Comparison of ENCODE assay signal across 26 mouse cellular contexts in the genomic region with DNA sequence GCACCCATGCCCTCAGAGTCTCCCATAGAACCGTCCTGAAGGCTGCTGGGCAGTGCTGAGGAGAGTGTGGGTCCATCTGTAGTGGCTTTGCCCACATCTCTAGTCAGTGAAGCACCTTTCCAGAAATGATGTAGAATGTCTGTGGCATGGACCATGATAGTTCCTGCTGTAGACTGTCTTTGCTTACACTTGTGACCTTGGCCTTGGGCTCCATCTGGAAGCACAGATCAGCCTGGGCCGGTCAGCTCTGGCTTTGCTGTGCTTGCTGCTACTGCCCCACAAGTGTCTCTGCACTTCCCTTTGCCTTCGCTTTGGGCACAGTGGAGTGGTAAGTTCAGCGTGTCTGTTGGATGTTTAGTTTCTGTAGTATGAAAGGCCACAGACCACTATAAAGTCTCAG. TPM values are rescaled to one million over a fixed set of nuclear protein-coding genes. Genes with fewer than 3 reads are reported as not detected.
DNase-seq lines count a peak whose midpoint lies in the region; ATAC-seq and TF ChIP-seq lines count a peak whose summit lies in the region.
"Had no signal": no experiment of that assay in that cellular context is flagged by ENCODE, and none has a peak within 500 bp of the region (broad histone marks: within the 10 kb centered on the region; RNA-seq: fewer than 3 reads in every experiment).

No protein-coding gene starts in this region.

- H3K36me3 ChIP-seq in limb, embryonic 12.5 days, result peaks cover 6% of the 10 kb centered on the region; the same call in 1 of the 2 replicates
- H3K36me3 ChIP-seq: embryonic facial prominence, embryonic 15.5 days; G1E; heart, embryonic 15.5 days; intestine, embryonic 15.5 days had no signal

- intact Hi-C loops in gastrocnemius, adult 2 months (cut with DNase I), result no loop called here

- H3K27me3 ChIP-seq in limb, embryonic 12.5 days, result no peaks in the 10 kb centered on the region
- H3K27me3 ChIP-seq: embryonic facial prominence, embryonic 15.5 days; heart, embryonic 15.5 days; intestine, embryonic 15.5 days had no signal

- DNase-seq in adrenal gland, adult (ENCODE audit: inconsistent age in 2 of 2, low spot score in 1 of 2), result peak; percentile 72 to 85
- no peak for DNase-seq in adrenal gland, postnatal 10 days
- DNase-seq in gastrocnemius, adult 2 months, result no peak
- DNase-seq in gastrocnemius, postnatal 4 days (ENCODE audit: low spot score in 2 of 2), result no peak
- DNase-seq in adrenal gland, postnatal 36 days, result peak; percentile 58 to 68
- DNase-seq in lung, postnatal 10 days, result no peak
- DNase-seq in thymus, postnatal 10 days (ENCODE audit: low spot score in 2 of 2), result no peak
- DNase-seq: B cell, adult 2 months; cerebellum, adult 18-20 months; cerebellum, adult 9-11 months; cerebellum, postnatal 36 days; gastrocnemius, postnatal 36 days; heart, adult 2 months; heart, postnatal 14 days had no signal

- TF ChIP-seq CTCF in gastrocnemius, adult 2 months (IDR thresholded peaks at IDR 0.05), result no peak

- peaks cover 97% of the 10 kb centered on the region for H3K4me1 ChIP-seq in limb, embryonic 12.5 days (replicated peaks)

- 78% methylated on average over 4 of the region's 4 CpGs for WGBS in limb, embryonic 12.5 days

- no peak overlapping the region for H3K4me2 ChIP-seq in limb, embryonic 12.5 days
- H3K4me2 ChIP-seq: embryonic facial prominence, embryonic 15.5 days; heart, embryonic 11.5 days; heart, embryonic 15.5 days; hindbrain, embryonic 14.5 days; intestine, embryonic 15.5 days had no signal

- no peak overlapping the region for H3K9ac ChIP-seq in limb, embryonic 12.5 days (replicated peaks)
- H3K9ac ChIP-seq: embryonic facial prominence, embryonic 15.5 days; heart, embryonic 15.5 days; hindbrain, embryonic 14.5 days; intestine, embryonic 15.5 days had no signal

- no peak overlapping the region for H3K4me3 ChIP-seq in gastrocnemius, adult 2 months
- H3K4me3 ChIP-seq in limb, embryonic 12.5 days (replicated peaks), result no peak overlapping the region
- H3K4me3 ChIP-seq: embryonic facial prominence, embryonic 15.5 days; erythroblast, embryonic 14.5 days; forebrain, embryonic 10.5 days; heart, adult 2 months; heart, embryonic 15.5 days; hindbrain, embryonic 10.5 days; intestine, embryonic 15.5 days had no signal

- H3K9me3 ChIP-seq in limb, embryonic 12.5 days, result no peaks in the 10 kb centered on the region
- H3K9me3 ChIP-seq: embryonic facial prominence, embryonic 15.5 days; forebrain, embryonic 10.5 days; heart, embryonic 15.5 days; hindbrain, embryonic 10.5 days; intestine, embryonic 15.5 days had no signal

- no peak for ATAC-seq in limb, embryonic 12.5 days (ENCODE audit: insufficient number of reproducible peaks, insufficient read depth, low FRiP score, low TSS enrichment, low read depth)
- ATAC-seq: CD4-positive, CD25-positive, alpha-beta regulatory T cell, adult 4 months; forebrain, embryonic 14.5 days; intestine, embryonic 15.5 days had no signal

- H3K27ac ChIP-seq in gastrocnemius, adult 2 months, result peak overlapping the region; percentile 40; the same call in 1 of the 2 replicates
- 0 out of 2 replicates have a peak overlapping the region, but pooled peaks have one; percentile 35 for H3K27ac ChIP-seq in limb, embryonic 12.5 days
- H3K27ac ChIP-seq: forebrain, embryonic 10.5 days; heart, adult 2 months; heart, embryonic 15.5 days; hindbrain, embryonic 10.5 days; hindbrain, embryonic 14.5 days; intestine, embryonic 15.5 days had no signal

RNA-seq across cellular contexts. Expression of gene Notch2, which starts 45.7 kb away (rescaled TPM):
- total RNA-seq in adrenal gland, postnatal 10 days (2021), result 10 to 100 TPM; 37.0 to 48.5 TPM
- 10 to 100 TPM in 1 of 2 experiments, 1 to 10 TPM in 1; 8.7 to 10.3 TPM for total RNA-seq in gastrocnemius, adult 2 months (2021)
- total RNA-seq in gastrocnemius, postnatal 4 days (2021), result 10 to 100 TPM; 63.4 to 63.7 TPM
- 10 to 100 TPM; 66.1 to 76.2 TPM for total RNA-seq in adrenal gland, postnatal 36 days (2021)
- 35.7 and 41.6 TPM in 2 replicates for polyA plus RNA-seq in limb, embryonic 12.5 days (2016; fragmentation: Nextera tagmentation; extraction: Ambion mirVana)
- polyA plus RNA-seq: G1E had no signal

Comparison
In these comparisons a context has a peak if more than half of its experiments do, and no peak if none do; other contexts are left out.
1. DNase-seq: peak in adrenal gland, adult (2 of 2) and adrenal gland, postnatal 36 days (2 of 2); none in adrenal gland, postnatal 10 days (single experiment), gastrocnemius, adult 2 months (single experiment), gastrocnemius, postnatal 4 days (0 of 2), lung, postnatal 10 days (single experiment) and thymus, postnatal 10 days (0 of 2).